Mouse (Mus musculus) retina, embryonic 14.5 days (tissue): Measurements from ENCODE around the gene Hist2h2aa2.
"Not testable (repeated sequence)": the region's sequence is repeated elsewhere in the genome, so short reads cannot be mapped to it uniquely, and the experiment has no call there.

Experiments
- DNase-seq: peaks from one replicate; pipeline ENCODE4 v3.0.0-alpha.2; 2015; ENCODE audit warnings: low spot score

Gene Hist2h2aa2

GRCm38 (mm10) chr3:96261623-96262022 is 21.5 kb upstream of the Hist2h2aa2 start:
- DNase-seq, result no peak

GRCm38 (mm10) chr3:96260220-96260619 is 20.1 kb upstream of the Hist2h2aa2 start:
- no peak for DNase-seq

GRCm38 (mm10) chr3:96257190-96257589 is 17.1 kb upstream of the Hist2h2aa2 start:
- DNase-seq, result no peak

- no peak for DNase-seq
These were observed 16.0 kb upstream of the Hist2h2aa2 start for GRCm38 (mm10) chr3:96255926-96256593.

GRCm38 (mm10) chr3:96254683-96255355 is 14.7 kb upstream of the Hist2h2aa2 start:
- DNase-seq, result peak; percentile 62

GRCm38 (mm10) chr3:96251787-96252186 is 11.7 kb upstream of the Hist2h2aa2 start:
- DNase-seq, result no peak

GRCm38 (mm10) chr3:96250890-96251289 is 10.8 kb upstream of the Hist2h2aa2 start:
- no peak for DNase-seq

- no peak for DNase-seq
These were observed 8.9 kb upstream of the Hist2h2aa2 start for GRCm38 (mm10) chr3:96249034-96249345.

- DNase-seq, result no peak
These were observed 8.3 kb upstream of the Hist2h2aa2 start for GRCm38 (mm10) chr3:96248141-96249033.

GRCm38 (mm10) chr3:96247356-96248140 is 7.5 kb upstream of the Hist2h2aa2 start:
- DNase-seq, result no peak

GRCm38 (mm10) chr3:96246427-96246856 is 6.4 kb upstream of the Hist2h2aa2 start, which contains the start of gene Hist2h3c1:
Gene Hist2h3c1, plus strand, starts transcription at chr3:96246685.
- not testable (repeated sequence) for DNase-seq

GRCm38 (mm10) chr3:96246018-96246417 is 5.9 kb upstream of the Hist2h2aa2 start:
- DNase-seq, result not testable (repeated sequence)

- DNase-seq, result peak; percentile 80
These were observed 5.2 kb upstream of the Hist2h2aa2 start, which contains the start of gene Hist2h2aa1 for GRCm38 (mm10) chr3:96245003-96245886. Gene Hist2h2aa1, plus strand, starts transcription at chr3:96245497.

- DNase-seq, result no peak
These were observed 4.0 kb upstream of the Hist2h2aa2 start for GRCm38 (mm10) chr3:96243921-96244572.

- DNase-seq, result no peak
These were observed 722 bp upstream of the Hist2h2aa2 start for GRCm38 (mm10) chr3:96240799-96241197.

GRCm38 (mm10) chr3:96238954-96239793 is 902 bp downstream of the Hist2h2aa2 start, which contains the start of gene Hist2h3c2:
Gene Hist2h3c2, minus strand, starts transcription at chr3:96239127.
- not testable (repeated sequence) for DNase-seq

GRCm38 (mm10) chr3:96237904-96238511 is 2.1 kb downstream of the Hist2h2aa2 start:
- peak; percentile 60 for DNase-seq

GRCm38 (mm10) chr3:96237335-96237903 is 2.7 kb downstream of the Hist2h2aa2 start:
- DNase-seq, result peak; percentile 40
